Mouse (Mus musculus): ENCODE results near the gene Mapkap1.

DNA sequence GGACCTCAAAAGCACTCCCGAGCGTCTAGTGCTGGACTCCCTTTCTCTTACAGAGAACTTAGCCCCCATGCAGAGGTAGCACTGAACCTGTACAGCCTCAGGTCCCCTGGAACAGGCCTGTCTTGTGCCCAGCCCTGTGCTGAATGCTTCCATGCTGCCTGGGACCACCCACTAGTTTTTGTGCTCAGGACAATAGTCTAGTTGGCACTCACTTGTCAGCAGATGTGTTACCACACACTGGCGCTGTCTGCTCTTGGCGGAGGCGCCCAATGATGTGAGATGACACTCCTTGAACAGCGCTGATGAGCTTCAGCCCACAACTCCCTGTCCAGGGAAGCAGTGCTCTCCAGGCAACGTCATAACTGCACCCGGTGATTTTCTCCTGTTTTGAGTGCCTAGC, 182.0 kb downstream of the Mapkap1 start:
- TF ChIP-seq CTCF (conservative IDR thresholded peaks at IDR 0.05 in 1 of 2, IDR thresholded peaks at IDR 0.05 in 1 of 2; ENCODE audit: low read depth in 2 of 2, low read length in 2 of 2) = no peak
- TF ChIP-seq ZC3H11A (IDR thresholded peaks at IDR 0.05; ENCODE audit: low read depth, low read length) = no peak
- TF ChIP-seq POLR2A (IDR thresholded peaks at IDR 0.05; ENCODE audit: low read depth, low read length) = no peak
- TF ChIP-seq ZNF384 (IDR thresholded peaks at IDR 0.05; ENCODE audit: low read depth, low read length) = no peak
- no peak for TF ChIP-seq SMC3 (IDR thresholded peaks at IDR 0.05; ENCODE audit: low read depth, low read length)
- TF ChIP-seq EP300 (IDR thresholded peaks at IDR 0.05; ENCODE audit: low read length) = no peak

Data from CH12.LX (cell line).